Comparison of ENCODE assay signal across 8 mouse cellular contexts in genomic region chr17:26715271-26715758, GRCm38 (mm10). TPM values are rescaled to one million over a fixed set of nuclear protein-coding genes. Genes with fewer than 3 reads are reported as not detected.
DNase-seq lines count a peak whose midpoint lies in the region; ATAC-seq lines count a peak whose summit lies in the region.

Gene Crebrf (plus strand): TSS chr17:26715650.

- H3K27ac ChIP-seq in lung, embryonic 16.5 days (ENCODE audit: low read length) = peak within 1 kb of the TSS; percentile 92

- no peaks in the 10 kb centered on the region for H3K9me3 ChIP-seq in lung, embryonic 16.5 days (ENCODE audit: control insufficient read depth, low read length)

- peak within 1 kb of the TSS; percentile 79 for H3K4me2 ChIP-seq in lung, embryonic 16.5 days (ENCODE audit: low read depth, low read length)

- peak; percentile 92 for DNase-seq in MEL-GATA-1-ER (ENCODE audit: extremely low read depth, low read depth)
- DNase-seq in cerebellum, adult 8-10 months = peak; percentile 97
- DNase-seq in forelimb bud, embryonic 11.5 days (ENCODE audit: low read depth, low spot score) = peak; percentile 96
- DNase-seq in layer of hippocampus, adult 9-10 months (ENCODE audit: low spot score) = peak; percentile 93
- peak; percentile 89 for DNase-seq in ovary, postnatal 10 days (ENCODE audit: low spot score)
- peak; percentile 98 to 100 for DNase-seq in thymus, postnatal 10 days (ENCODE audit: low spot score in 2 of 2)

- H3K4me1 ChIP-seq in lung, embryonic 16.5 days (replicated peaks; ENCODE audit: control insufficient read depth, insufficient read depth, low read length) = no peaks in the 10 kb centered on the region

- 0% methylated on average over 40 of the region's 41 CpGs for WGBS in lung, embryonic 16.5 days

- H3K27me3 ChIP-seq in lung, embryonic 16.5 days (ENCODE audit: control insufficient read depth, insufficient read depth, low read depth, low read length) = no peaks in the 10 kb centered on the region

- peak within 1 kb of the TSS; percentile 84 for H3K9ac ChIP-seq in lung, embryonic 16.5 days (ENCODE audit: low read length)

- H3K36me3 ChIP-seq in lung, embryonic 16.5 days (ENCODE audit: control insufficient read depth, insufficient read depth, low read length) = no peaks in the 10 kb centered on the region

- H3K4me3 ChIP-seq in lung, embryonic 16.5 days (ENCODE audit: low read length) = peak within 1 kb of the TSS; percentile 96

- ATAC-seq in hematopoietic stem cell, adult 5-6 weeks (replicated peaks in 1 of 2; ENCODE audit: insufficient read depth in 1 of 2, low FRiP score in 2 of 2, low TSS enrichment in 1 of 2, low read depth in 1 of 2, poor library complexity in 2 of 2, severe bottlenecking in 2 of 2) = peak; percentile 83 to 84
- ATAC-seq in lung, embryonic 16.5 days (ENCODE audit: low read depth) = peak; percentile 85

RNA-seq across cellular contexts. Expression of gene Crebrf, which starts in this region (rescaled TPM):
- total RNA-seq in hematopoietic stem cell, adult 5-6 weeks (2017) = 45.1 and 66.0 TPM in 2 replicates
- 8.9 and 11.6 TPM in 2 replicates for polyA plus RNA-seq in lung, embryonic 16.5 days (2015; fragmentation: Nextera tagmentation; extraction: Ambion mirVana)

Comparison
In these comparisons a context has a peak if more than half of its experiments do, and no peak if none do; other contexts are left out.
1. Peak in every context shown above with its lines: DNase-seq, ATAC-seq, H3K4me3 ChIP-seq and H3K27ac ChIP-seq.